Mouse (Mus musculus): ENCODE data around the gene Syt16.

DNA sequence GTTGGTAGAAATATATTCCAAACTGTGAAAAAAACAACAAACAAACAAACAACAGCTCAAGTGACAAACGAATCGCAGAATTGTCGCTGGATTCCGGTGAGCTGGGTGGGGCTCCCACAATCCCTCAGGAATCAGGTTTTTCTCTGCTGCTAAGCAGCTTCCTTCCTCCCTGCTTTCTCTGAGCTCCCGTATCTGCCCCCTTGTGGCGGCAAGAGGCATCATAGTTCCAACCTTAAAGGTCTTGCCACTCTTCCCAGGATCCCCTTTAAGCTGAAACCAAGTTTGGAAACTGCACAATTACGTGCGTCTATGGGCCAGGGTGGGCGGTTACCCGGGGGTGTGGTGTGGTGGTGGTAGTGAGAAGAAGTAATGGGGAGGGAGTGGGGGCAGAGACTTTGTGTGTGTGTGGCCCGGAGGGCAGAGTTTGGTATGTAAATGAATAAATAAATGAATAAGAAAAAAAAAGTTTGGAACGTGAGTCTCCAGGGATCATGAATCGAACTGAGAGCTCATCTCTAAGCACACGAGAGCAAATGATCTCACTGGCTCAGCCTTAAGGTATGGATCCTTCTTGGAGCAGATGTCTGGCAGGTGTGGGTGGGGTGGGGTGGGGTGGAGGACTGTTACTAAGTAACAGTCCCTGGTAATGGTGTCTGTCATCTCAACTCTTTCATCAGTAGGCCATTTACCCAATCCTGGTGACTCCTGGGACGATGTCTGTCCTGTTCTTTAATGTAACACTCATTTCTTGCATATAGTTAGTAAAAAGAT is 319.7 kb downstream of the Syt16 start:
- TF ChIP-seq HCFC1 (IDR thresholded peaks at IDR 0.05; ENCODE audit: borderline replicate concordance, insufficient read depth, low read length): peak; percentile 50; the same call in 1 of the 2 replicates
- no peak for TF ChIP-seq MAFK (IDR thresholded peaks at IDR 0.05; ENCODE audit: insufficient read depth, low read depth, low read length)
- TF ChIP-seq ZC3H11A (IDR thresholded peaks at IDR 0.05; ENCODE audit: borderline replicate concordance, low read depth, low read length): peak; percentile 59; the same call in 1 of the 2 replicates
